Mouse (Mus musculus) lung, postnatal 4 days (tissue): ENCODE measurements around the gene Ccdc92.

Experiments
- DNase-seq, 2 experiments: peaks; one replicate each; pipeline ENCODE4 v3.0.0; 2021

Gene Ccdc92

GRCm38 (mm10) chr5:124854202-124854601, 8.0 kb downstream of the Ccdc92 start:
- no peak for DNase-seq

GRCm38 (mm10) chr5:124853079-124853478, 9.1 kb downstream of the Ccdc92 start:
- DNase-seq, result peak in 1 of 2 experiments; percentile 52

- no peak for DNase-seq
These were observed 9.9 kb downstream of the Ccdc92 start for GRCm38 (mm10) chr5:124852294-124852693.

- DNase-seq, result no peak
These were observed 10.7 kb downstream of the Ccdc92 start for GRCm38 (mm10) chr5:124851572-124851971.

GRCm38 (mm10) chr5:124848994-124849393, 13.2 kb downstream of the Ccdc92 start:
- no peak for DNase-seq

GRCm38 (mm10) chr5:124847014-124847413, 15.2 kb downstream of the Ccdc92 start:
- DNase-seq, result no peak

GRCm38 (mm10) chr5:124844929-124845328, 17.3 kb downstream of the Ccdc92 start:
- DNase-seq, result no peak

GRCm38 (mm10) chr5:124843386-124843785, 18.8 kb downstream of the Ccdc92 start:
- no peak for DNase-seq

- DNase-seq, result no peak
These were observed 21.6 kb downstream of the Ccdc92 start for GRCm38 (mm10) chr5:124840669-124841068.

GRCm38 (mm10) chr5:124840202-124840601, 22.0 kb downstream of the Ccdc92 start:
- DNase-seq, result no peak

GRCm38 (mm10) chr5:124836621-124837020, 25.6 kb downstream of the Ccdc92 start:
- DNase-seq, result no peak

- no peak for DNase-seq
These were observed 26.1 kb downstream of the Ccdc92 start for GRCm38 (mm10) chr5:124836075-124836474.

GRCm38 (mm10) chr5:124835218-124835617, 27.0 kb downstream of the Ccdc92 start:
- no peak for DNase-seq

- no peak for DNase-seq
These were observed 31.9 kb downstream of the Ccdc92 start for GRCm38 (mm10) chr5:124830331-124830730.

GRCm38 (mm10) chr5:124822128-124822894, 39.9 kb downstream of the Ccdc92 start:
- DNase-seq, result no peak

GRCm38 (mm10) chr5:124817050-124817449, 45.2 kb downstream of the Ccdc92 start:
- DNase-seq, result no peak

- DNase-seq, result no peak
These were observed 47.4 kb downstream of the Ccdc92 start for GRCm38 (mm10) chr5:124814797-124815196.

- no peak for DNase-seq
These were observed 49.8 kb downstream of the Ccdc92 start for GRCm38 (mm10) chr5:124812466-124812865.

- peak in 1 of 2 experiments; percentile 10 for DNase-seq
These were observed 52.4 kb downstream of the Ccdc92 start for GRCm38 (mm10) chr5:124809708-124810366.

GRCm38 (mm10) chr5:124792112-124792511, 70.1 kb downstream of the Ccdc92 start:
- DNase-seq, result no peak

GRCm38 (mm10) chr5:124785650-124786049, 76.6 kb downstream of the Ccdc92 start:
- DNase-seq, result no peak
